Mouse (Mus musculus): ENCODE measurements around the gene Wdr18.
"Not testable (repeated sequence)": the region's sequence is repeated elsewhere in the genome, so short reads cannot be mapped to it uniquely, and the experiment has no call there.

Gene Wdr18

DNA sequence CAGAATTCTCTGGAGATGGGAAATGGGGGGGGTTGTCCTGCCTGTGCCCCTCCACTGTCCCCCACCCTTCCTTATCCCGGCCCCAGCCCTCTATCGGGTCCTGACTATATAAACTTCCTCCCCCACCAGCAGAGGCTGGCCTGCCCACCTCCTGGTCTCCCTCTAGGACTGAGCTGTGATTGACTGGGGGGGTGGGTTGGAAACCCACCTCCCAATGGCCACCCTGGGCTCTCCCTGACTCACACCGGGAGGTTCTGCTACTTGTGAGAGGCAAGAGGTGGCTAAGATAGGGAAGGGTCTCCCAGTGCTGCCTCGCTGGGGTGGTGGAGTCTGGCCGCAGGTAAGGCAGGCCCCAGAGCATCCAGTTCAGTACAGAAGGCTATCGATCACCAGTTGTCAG, 12.4 kb upstream of the Wdr18 start:
- no peak for DNase-seq

DNA sequence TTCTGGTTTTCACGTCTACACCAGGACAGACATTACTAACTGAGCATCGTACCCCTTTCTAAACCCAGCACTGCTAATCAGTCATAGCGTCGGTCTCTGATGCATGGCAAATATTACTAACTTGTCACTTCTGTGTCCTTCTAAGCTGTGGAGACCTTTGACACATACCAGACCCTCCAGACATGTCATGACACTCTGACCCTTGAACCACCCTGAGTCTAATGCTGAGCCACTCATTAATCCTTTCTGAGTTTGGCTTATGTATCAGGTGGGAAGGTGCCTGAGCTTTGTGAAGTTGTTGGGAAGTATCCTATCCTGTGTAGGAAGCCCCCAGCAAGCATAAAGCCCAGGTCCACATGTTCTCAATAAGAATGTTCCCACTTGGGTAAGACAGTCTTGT, 10.1 kb upstream of the Wdr18 start:
- no peak for DNase-seq

DNA sequence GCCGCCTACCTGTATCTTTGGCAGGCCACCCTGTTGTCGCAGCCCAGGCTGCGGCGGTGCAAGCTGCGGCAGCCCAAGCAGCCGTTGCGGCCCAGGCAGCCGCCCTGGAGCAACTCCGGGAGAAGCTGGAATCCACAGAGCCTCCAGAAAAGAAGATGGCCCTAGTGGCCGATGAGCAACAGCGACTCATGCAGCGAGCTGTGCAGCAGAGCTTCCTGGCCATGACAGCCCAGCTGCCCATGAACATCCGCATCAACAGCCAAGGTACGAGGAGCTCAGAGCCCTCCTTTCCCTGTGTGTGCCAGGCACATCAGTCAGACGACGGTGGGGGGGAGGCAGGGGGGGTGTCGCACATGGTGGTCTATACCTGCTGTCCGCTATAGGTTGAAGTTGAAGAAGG, 9.3 kb upstream of the Wdr18 start:
- no peak for DNase-seq

DNA sequence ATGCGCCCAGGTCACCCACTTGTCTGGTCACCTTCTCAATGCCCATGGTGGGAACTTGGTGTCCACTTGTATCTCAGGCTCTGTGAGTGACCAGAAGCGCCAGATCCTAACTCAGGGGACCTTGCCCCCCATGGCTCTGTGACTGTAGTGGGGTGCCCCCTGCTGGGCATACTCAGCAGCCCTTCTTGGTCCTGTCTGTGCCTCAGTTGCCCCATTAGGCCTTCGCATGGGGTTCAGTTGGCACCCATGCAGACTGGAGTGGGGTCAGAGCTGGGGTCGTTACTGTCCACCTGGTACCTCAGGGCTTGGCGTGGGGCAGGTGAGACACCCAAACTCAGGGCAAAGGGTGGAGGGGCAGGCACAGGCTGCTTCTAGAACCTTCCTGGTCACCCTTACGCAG, 6.0 kb upstream of the Wdr18 start:
- peak; percentile 64 for DNase-seq

DNA sequence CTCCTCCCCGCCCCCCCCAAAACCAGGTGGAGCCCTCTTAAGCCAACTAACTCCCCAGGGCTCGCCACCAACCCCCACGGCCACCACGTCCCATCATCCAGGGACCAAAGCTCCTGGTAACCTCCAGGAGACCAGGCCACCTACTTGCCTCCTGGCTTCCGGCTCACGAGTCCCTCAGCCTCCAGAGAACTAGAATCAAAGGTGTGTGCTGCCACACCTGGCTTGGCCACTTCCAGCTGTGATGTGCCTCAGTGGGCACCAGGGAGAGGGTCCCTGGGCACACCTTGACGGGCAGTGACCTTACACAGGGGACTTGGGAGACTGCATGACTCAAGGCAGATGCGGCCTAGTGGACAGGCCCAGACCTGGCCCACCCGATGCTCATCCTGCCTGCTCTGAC, 4.3 kb upstream of the Wdr18 start:
- no peak for DNase-seq

DNA sequence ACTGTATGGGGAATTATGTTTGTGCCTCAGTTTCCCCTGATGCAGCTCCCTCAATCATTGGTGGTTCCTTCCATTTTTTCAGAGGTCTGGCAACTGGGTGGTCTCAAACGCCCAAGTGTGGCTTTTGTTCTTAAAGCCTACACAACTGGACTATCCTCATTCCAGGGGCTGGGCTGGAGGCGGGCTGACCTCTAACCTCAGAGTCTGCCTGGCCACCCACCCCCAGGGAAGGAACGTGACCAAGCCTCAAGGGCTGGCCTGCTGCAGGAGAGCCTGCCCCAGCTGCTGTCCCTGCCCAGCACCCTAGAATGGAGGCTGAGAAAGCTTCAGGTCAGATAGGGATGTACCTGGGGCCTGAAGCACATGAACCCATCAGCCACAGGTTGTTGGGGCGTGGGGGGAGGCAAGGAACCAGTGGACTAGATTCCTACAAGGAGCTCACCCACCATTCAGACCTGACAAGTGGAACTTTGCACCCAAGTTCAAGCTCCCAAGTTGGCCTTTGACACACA, 3.3 kb upstream of the Wdr18 start:
- no peak for DNase-seq

DNA sequence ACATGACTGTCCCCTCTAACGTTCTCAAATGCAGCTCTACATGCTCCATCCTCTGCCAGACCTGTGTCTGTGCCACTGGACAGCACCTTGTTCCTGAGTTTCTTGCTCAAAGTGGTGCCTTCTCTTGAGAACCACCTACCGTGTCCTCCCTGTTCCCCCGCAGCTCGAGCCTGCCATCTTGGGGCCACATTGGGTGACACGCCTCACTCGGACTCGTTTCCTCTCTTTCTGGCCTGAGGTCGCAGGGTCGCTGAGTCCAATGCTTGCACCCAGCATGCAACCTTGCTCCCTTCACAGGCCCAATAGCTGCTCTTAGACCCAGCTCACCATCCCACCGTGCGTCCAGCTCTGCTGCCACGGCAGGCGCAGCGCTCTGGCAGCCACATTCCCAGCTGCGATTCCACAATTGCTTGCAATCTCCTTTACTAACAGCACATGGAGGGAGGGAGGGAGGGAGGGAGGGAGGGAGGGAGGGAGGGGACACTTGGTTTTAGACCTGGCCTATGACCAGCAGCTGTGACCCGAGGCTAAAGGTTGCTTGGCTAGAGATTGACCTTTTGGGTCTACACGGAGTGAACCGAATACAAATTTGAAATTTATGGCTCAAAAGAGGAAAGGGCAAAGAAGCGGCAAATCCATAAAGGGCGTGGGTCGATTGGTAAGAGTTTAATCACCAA, 1.7 kb upstream of the Wdr18 start:
- DNase-seq, result peak; percentile 90

DNA sequence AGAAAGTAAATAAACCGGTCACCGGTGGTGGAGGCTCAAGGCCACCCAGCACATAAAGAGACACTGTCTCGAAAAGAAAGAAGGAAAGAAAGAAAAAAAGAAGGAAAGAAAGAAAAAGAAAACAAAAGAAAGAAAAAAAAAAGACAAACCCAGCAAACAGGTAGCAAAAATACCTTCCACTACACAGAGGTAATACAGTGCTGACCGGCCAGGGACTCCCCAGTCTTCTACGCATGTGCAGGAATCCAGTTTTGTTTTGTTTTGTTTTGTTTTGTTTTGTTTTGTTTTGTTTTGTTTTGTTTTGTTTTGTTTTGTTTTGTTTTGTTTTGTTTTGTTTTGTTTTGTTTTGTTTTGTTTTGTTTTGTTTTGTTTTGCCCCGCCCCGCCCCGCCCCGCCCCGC, 540 bp upstream of the Wdr18 start:
- DNase-seq, result not testable (repeated sequence)

DNA sequence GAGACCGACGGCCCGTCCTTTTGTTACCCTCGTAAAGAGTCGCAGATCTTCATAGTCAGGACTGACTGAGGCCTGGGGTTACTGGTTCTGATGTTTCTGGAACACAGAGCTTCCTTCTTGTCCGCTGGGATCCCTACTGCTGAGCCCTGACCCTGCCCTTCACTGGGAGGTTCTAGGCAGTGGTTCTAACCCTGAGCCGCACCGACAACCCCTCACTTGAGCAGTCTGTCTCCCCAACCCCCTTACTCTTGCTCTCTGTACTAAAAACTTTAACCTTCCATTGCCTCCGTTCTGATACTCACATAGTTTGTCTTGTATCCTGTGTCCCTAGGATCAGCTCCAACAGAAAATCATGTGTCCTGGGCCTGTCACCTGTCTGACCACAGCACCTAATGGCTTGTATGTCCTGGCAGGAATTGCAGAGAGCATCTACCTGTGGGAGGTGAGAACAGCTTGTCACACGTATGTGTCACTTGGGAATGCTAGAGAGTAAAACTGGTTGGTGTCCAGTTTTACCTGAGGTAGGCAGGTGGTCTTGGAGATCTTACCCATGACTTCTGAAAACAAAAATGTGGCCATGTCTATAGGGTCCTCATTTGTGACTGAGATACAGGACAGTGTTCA, 831 bp downstream of the Wdr18 start:
- no peak for DNase-seq

DNA sequence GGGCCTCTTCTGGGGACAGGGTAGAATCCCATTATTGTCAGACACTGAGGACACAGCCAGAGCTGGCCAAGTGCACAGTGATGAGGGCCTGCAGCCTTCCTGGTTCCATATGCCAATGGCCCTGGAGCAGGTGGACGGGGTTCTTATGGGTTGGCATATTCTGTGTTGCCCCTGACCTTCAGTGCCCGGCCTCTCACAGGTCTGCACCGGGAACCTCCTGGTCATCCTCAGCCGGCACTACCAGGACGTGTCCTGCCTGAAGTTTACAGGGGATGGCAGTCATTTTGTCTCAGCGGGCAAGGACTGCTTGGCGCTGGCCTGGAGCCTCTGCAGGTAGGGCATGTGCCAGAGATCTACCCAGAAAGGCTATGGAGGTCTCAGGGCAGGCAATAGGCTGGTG, 4.8 kb downstream of the Wdr18 start:
- DNase-seq, result no peak

DNA sequence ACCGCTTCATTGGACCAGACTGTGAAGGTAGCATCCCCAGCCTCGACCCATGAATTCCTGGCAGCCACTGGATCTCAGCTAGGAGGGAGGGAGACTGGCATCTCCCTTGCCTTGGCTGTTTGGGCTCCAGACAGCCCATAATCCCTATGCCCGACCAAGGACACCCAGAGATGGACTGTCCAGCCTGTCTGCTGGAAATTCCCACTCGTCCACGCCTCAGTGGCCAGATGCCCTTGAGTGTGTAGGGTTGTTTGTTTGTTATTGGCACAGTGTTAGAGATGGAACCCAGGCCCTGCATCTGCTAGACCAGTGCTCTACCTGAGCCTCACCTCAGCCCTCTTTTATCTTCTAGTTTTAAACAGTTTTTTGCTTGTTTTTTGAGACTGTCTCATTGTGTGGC, 5.4 kb downstream of the Wdr18 start:
- no peak for DNase-seq

DNA sequence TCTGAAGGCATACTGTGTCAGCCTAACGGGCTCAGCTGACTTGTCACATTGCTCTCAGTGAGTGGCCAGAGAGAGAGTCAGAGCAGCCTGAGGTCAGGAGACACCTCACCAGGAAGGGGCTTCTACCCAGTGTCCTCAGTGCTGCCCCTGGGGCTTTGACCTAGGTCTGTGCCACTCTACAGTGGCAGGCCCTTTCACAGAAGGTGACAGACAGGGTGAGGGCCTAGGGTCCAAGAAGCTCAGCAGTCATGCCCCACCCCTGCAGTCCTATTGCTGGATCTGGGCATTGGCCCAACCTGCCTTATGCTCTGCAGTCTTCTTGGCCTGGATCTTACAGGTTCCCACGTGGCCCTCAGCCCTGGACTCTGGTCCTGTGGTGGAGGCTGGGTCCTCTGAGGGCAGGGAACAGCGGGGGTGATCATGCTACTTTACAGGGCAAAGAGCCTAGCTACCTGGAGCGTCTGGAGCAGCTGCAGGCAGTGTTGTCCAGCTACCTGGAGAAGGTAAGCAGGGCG, 7.0 kb downstream of the Wdr18 start:
- peak; percentile 89 for DNase-seq

DNA sequence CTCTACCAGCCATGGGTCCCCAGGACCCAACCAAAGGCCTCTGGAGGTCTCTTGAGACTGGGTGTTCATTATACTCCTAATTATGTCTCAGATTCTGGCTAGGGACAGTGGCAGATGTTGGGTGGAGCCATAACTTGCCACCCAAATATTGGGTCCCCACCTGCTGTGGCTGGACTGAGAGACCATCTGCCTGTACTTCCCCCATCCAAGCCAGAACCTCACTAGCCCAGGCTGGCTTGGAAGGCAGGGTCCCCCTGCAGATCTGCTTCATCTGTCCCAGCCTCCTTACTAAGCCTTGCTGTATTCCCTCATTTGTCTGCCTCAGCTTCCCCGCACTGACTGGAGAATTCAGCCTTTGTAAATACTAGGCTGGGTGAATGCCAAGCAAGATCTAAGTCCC, 8.2 kb downstream of the Wdr18 start:
- no peak for DNase-seq

DNA sequence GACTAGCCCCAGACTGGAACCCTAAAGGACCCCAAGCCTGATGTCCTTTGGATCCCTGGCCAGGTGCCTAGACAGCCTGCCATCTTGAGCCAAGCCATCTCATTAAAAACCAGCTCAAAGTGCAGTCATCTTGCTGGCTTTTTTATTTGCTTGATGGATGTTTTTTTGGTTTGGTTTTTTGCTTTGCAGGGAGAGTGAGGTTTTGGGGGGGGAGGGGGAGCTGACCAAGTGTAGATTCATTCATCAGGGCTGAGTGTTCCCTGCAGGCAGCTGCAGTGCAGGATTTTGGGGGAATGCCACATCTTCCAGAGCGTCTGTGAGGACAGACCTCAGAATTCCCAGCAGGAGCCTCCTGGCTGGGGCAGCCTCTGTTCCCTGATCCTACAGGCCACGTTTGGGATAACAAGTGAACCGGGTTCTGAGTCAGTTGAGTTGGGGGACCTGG, 9.2 kb downstream of the Wdr18 start:
- peak; percentile 71 for DNase-seq

DNA sequence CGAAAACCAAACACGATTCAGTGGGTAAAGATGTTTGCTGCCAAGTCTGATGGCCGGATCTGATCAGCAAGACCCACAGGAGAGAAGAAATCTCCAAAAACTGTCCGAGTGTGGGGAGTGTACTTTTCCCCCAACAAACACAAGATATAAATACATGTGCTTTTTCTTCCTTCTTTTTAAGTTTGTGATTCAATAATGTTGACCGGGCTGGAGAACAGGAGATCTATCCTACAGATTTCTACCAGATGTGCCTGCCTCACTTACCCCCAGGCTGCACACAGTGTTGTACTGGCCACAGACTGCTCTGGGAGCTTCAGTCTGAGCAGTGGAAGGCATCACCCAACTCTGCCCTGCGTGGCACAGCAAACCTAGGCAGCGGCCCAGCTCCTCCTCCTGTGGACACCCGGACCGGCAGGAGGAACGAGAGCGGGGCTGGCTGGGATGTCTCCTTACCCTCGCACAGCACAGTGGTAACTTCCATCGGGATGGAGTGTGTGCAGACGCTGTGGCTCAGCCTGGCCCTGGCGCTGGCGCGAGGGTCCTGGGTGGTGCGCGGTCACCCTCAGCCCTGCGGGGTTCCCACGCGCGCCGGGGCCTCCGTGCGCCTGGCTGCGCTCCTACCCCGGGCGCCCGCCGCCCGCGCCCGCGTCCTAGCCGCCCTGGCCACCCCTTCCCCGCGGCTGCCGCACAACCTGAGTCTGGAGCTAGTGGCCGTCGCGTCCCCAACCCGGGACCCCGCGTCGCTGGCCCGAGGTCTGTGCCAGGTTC, 10.6 kb downstream of the Wdr18 start, which contains the start of gene Grin3b:
Gene Grin3b (plus strand): TSS at position 301 of the 768 bp plus-strand sequence.
- no peak for DNase-seq

DNA sequence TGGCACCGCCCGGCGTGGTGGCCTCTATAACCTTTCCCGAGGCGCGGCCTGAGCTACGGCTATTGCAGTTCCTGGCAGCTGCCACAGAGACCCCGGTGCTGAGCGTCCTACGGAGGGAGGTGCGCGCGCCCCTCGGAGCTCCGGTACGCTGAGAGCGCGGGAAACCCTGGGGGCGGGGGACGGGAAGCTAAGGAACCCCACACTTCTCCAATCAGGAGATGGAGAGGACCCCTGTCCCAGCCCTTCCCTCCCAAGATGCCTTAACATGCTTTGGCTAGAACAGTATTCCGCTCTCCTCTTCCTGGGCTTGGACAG, 11.2 kb downstream of the Wdr18 start:
- no peak for DNase-seq

DNA sequence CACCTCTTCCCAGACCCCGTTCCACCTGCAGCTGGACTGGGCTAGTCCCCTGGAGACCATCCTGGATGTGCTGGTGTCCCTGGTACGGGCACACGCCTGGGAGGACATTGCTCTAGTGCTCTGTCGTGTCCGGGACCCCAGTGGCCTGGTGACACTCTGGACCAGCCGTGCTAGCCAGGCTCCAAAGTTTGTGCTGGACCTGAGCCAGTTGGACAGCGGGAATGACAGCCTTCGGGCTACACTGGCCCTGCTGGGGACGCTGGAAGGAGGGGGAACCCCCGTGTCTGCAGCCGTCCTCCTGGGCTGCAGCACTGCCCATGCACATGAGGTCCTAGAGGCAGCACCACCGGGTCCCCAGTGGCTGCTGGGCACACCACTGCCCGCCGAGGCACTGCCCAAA, 12.9 kb downstream of the Wdr18 start:
- peak; percentile 78 for DNase-seq

DNA sequence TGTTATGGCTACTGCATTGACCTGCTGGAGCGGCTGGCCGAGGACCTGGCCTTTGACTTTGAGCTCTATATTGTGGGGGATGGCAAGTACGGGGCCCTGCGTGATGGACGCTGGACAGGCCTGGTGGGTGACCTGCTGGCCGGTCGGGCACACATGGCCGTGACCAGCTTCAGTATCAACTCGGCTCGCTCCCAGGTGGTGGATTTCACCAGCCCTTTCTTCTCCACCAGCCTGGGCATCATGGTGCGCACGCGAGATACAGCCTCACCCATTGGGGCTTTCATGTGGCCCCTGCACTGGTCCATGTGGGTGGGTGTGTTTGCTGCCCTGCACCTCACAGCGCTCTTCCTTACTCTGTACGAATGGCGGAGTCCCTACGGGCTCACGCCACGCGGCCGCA, 14.1 kb downstream of the Wdr18 start:
- DNase-seq, result no peak

DNA sequence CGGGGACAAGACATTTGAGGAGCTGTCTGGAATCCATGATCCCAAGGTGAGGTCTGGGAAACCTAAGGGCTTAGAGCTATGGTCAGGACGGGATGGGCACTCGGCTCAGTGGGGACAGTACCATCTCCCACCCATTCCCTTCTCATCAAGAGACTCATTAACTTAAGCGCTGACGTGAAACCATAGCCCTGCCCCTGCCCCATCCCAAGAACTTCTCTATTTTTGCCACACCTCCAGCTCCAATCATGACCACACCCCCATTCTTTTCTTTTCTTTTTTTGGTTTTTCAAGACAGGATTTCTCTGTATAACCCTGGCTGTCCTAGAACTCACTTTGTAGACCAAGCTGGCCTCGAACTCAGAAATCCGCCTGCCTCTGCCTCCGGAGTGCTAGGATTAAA, 14.7 kb downstream of the Wdr18 start:
- no peak for DNase-seq

DNA sequence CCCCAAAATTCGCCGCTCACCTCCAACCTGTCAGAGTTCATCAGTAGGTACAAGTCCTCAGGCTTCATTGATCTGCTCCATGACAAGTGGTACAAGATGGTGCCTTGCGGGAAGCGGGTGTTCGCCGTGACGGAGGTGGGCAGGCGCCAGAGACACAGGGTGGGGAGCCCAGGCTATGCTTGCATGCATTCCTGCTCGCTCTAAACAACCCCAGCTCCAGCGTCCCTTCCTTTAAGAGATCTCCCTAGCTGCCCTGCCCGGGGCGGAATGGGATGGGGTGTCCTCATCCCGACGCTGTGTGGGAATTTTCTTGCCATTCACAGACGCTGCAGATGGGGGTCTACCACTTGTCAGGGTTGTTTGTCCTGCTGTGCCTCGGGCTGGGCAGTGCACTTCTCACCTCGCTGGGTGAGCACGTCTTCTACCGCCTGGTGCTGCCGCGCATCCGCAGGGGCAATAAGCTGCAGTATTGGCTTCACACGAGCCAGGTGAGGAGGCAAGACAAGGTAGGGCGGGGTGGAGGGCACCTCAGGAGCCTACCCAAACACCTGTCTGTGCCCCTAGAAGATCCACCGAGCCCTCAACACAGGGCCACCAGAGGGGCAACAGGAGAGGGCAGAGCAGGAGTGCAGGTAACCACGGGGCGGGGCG, 16.2 kb downstream of the Wdr18 start:
- DNase-seq, result no peak

DNA sequence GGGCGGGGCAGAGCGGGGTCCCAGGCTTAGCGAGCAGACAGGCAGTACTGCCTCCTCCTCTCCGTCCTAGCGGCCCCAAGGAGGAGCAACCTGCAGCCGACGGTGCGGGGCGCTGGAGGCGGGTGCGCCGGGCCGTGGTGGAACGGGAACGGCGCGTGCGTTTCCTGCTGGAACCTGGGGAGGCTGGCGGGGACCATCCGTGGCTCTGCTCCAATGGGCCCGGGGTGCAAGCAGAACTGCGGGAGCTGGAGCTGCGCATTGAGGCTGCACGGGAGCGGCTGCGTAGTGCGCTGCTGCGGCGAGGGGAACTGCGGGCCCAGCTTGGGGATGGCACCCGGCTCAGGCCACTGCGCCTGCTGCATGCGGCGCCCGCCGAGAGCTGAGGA, 16.8 kb downstream of the Wdr18 start:
- DNase-seq, result no peak

DNA sequence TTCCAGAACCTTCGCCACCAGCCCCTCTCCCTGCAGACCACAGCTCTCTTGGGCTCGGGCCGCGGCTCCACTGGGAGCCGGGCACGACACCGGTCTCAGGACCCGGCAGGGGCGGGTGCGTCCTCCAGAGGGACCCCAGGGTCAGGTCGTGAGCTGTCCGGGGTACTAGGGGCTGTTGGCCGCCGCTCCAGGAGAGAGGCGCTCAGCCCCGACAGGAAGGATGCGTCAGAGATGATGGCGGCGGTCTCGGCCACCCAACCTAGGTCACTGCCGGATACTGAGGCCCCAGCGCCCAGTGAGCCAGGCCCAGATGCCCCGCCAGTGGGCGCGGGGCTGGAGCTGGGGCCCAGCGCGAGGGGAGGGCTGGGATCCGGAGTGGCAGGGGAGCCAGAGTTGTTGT, 17.4 kb downstream of the Wdr18 start:
- DNase-seq, result no peak

DNA sequence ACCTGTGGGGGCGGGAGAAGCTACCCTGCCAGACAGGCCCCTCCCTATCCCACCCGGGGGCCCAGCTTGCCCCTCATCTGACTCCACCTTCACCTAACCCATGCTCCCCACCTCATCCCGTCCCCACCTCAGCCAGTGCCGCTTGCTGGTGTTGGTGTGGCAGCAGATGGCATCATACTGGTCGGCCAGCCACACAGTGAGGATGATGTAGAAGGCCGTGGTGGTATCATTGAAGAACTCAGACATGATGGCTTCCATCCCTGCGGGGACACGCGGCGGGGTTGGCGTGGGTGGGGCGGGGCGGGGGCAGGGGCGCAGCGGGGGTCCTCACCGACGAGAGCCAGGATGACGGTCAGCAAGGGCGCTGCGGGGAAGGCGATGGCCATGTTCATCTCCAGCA, 18.1 kb downstream of the Wdr18 start:
- no peak for DNase-seq
